Mouse (Mus musculus) C2C12 (cell line): ENCODE data around the gene Inpp5d.

Experiments used
- CTCF ChIP-seq: IDR thresholded peaks from one replicate; pipeline ENCODE4 v1.5.1; 2011; ENCODE audit not compliant: control insufficient read depth, insufficient read depth, insufficient read length
- FOSL1 ChIP-seq: IDR thresholded peaks from one replicate; pipeline ENCODE4 v1.8.0; 2011; ENCODE audit warnings: mild to moderate bottlenecking, low read length; ENCODE audit not compliant: poor library complexity, insufficient read depth, severe bottlenecking

- TF ChIP-seq CTCF: no peak
- no peak for TF ChIP-seq FOSL1
Observed at GRCm38 (mm10) chr1:87625254-87626025, 5.3 kb downstream of the Inpp5d start.
